Mouse (Mus musculus) kidney, postnatal 4 days (tissue): ENCODE data around the gene Arhgap35.
A peak's percentile ranks its signal among the peaks of the same experiment; 100 is the strongest.

Source experiments
- DNase-seq, 2 experiments: peaks; one replicate each; pipeline ENCODE4 v3.0.0; 2021; ENCODE audit warnings: mixed read lengths in 2 of 2

Gene Arhgap35

GRCm38 (mm10) chr7:16465160-16465559 lies 149.6 kb downstream of the Arhgap35 start:
- peak; percentile 85 for DNase-seq

DNA sequence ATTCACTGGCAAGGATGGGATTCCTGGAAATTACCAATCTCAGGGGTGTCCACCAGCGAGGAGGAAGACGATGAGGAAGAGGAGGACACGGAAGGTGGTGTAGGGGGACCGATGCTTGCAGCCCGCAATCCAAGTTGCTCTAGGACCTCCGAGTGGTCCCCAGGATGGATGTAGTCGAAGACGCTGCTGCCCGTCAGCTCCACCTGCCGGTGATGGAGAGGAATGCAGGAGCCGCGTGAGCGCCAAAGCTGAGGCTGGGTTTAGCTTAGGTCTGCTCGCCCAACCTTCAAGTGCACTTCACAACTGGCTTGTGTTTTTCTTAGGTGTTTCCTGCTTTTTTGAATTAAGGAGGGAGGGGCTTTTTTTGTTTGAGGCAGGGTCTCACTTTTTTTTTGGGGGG lies 151.6 kb downstream of the Arhgap35 start:
- peak; percentile 92 for DNase-seq

GRCm38 (mm10) chr7:16461705-16462104 lies 153.1 kb downstream of the Arhgap35 start:
- DNase-seq, result no peak

- DNase-seq, result no peak
These were observed 153.6 kb downstream of the Arhgap35 start for GRCm38 (mm10) chr7:16461151-16461550.

DNA sequence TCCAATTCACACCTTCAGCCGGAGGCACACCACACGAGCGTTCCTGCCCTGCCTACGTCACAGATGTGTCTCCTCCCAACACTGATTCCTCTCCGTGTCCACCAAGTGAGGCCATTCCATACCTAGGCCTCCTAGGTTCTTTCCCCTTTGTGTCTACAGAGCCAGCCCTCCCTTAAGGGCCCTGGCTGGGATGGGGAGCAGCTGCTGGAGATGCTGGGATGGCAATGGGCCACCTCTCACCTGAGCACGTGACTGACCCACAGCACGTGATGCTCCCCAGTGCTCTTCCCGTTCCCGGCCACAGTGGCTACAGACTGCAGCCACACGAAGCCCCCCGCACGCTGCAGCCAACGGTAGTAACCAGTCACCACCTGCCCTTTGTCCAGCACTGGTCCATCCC lies 154.2 kb downstream of the Arhgap35 start:
- DNase-seq, result no peak

DNA sequence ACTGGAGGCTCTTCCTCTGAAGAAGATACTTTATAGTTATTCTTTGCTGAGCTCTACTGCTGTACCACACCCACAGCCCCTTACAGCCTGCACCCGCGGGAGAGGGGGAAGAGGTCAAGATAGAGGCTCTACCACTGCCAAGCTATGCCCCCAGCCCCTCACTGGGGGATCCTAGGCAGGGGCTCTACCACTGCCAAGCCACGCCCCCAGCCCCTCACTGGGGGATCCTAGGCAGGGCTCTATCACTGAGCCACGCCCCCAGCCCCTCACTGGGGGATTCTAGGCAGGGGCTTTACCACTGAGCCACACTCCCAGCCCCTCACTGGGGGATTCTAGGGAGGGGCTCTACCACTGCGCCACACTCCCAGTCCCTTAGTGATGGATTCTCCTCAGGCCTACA lies 158.5 kb downstream of the Arhgap35 start:
- no peak for DNase-seq

DNA sequence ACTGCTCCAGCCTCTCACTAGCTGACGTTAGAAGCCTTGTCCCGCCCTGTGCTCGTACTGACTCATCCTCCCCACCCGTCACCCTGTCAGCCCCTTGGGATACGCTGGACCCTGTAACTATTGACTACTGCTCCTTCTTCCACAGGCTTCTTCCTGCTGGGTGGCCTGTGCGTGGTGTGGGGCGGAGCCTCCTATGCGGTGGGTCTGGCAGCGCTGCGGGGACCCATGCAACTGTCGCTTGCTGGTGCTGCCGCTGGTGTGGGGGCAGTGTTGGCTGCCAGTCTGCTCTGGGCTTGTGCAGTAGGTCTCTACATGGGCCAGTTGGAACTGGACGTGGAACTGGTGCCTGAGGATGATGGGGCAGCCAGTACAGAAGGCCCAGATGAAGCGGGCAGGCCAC lies 159.8 kb downstream of the Arhgap35 start:
- DNase-seq, result no peak

GRCm38 (mm10) chr7:16453118-16453711 lies 161.6 kb downstream of the Arhgap35 start:
- DNase-seq, result peak; percentile 41 to 62

DNA sequence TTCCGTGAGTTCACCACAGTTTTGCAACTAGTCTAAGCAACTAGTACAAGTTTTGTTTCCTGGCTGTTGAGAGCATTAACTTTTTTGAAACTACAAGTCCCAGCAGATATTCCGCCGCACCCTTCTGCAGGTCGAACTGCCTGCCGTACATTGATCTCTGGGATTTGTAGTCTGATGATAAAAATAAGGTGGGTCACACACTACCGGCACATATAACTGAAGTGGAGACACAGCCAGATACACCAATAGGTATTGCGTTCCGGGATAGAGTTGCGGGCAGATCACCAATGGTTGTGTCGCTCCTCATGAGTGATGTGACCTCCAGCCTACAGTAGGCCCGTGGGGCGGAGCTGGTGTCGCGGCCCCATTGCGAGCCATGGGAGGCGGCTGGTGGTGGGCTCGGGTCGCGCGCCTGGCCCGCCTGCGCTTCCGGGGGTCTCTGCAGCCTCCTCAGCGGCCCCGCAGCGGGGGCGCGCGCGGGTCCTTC lies 162.2 kb downstream of the Arhgap35 start, which contains the start of gene Tmem160:
Gene Tmem160 (plus strand): TSS at position 193 of the 487 bp plus-strand sequence.
- peak; percentile 87 to 92 for DNase-seq

GRCm38 (mm10) chr7:16451656-16452055 lies 163.1 kb downstream of the Arhgap35 start:
- no peak for DNase-seq
